Mouse (Mus musculus) stomach, postnatal 0 days (tissue): ENCODE data around the gene Ptprg. TPM values are rescaled to one million over a fixed set of nuclear protein-coding genes. Genes with fewer than 3 reads are reported as not detected.

Source experiments
- ATAC-seq: fragments of 200-750 bp; cut with Nextera tagmentation; 2 replicates; pipeline ENCODE4 v1.8.0; 2017; ENCODE audit not compliant: low FRiP score, low TSS enrichment
- DNase-seq: peaks from one replicate; pipeline ENCODE4 v3.0.0-alpha.2; 2016; ENCODE audit warnings: low spot score
- H3K27ac ChIP-seq: fragments of 300-500 bp; sonication (generic); replicated peaks from 2 replicates; pipeline ENCODE4 v1.5.1; 2014; ENCODE audit warnings: mild to moderate bottlenecking, control low read depth
- H3K27me3 ChIP-seq: fragments of 300-500 bp; sonication (generic); 2 replicates; pipeline ENCODE4 v1.6.1; 2014; ENCODE audit warnings: low read length; ENCODE audit not compliant: control insufficient read depth, insufficient read depth
- H3K36me3 ChIP-seq: fragments of 300-500 bp; sonication (generic); 2 replicates; pipeline ENCODE4 v1.6.1; 2014; ENCODE audit warnings: low read length, mixed read lengths; ENCODE audit not compliant: control insufficient read depth, insufficient read depth
- H3K4me1 ChIP-seq: fragments of 300-500 bp; sonication (generic); replicated peaks from 2 replicates; pipeline ENCODE4 v1.6.1; 2014; ENCODE audit warnings: antibody characterized with exemption; ENCODE audit not compliant: control insufficient read depth, insufficient read depth
- H3K4me2 ChIP-seq: fragments of 300-500 bp; sonication (generic); replicated peaks from 2 replicates; pipeline ENCODE4 v1.6.1; 2014; ENCODE audit warnings: low read depth, mild to moderate bottlenecking, control low read depth, moderate library complexity
- H3K4me3 ChIP-seq: fragments of 300-500 bp; sonication (generic); 2 replicates; pipeline ENCODE4 v1.5.1; 2014; ENCODE audit warnings: low read depth, low read length, control low read depth
- H3K9ac ChIP-seq: fragments of 300-500 bp; sonication (generic); 2 replicates; pipeline ENCODE4 v1.6.1; 2014; ENCODE audit warnings: mild to moderate bottlenecking, low read length, control low read depth, mixed read lengths
- H3K9me3 ChIP-seq: fragments of 300-500 bp; sonication (generic); 2 replicates; pipeline ENCODE4 v1.6.1; 2016; ENCODE audit warnings: low read length; ENCODE audit not compliant: control insufficient read depth
- CTCF ChIP-seq: IDR thresholded peaks from 2 replicates; pipeline ENCODE4 v1.5.1; 2016; ENCODE audit warnings: antibody characterized with exemption, low read depth, mild to moderate bottlenecking, moderate library complexity
- EP300 ChIP-seq: optimal IDR thresholded peaks from 2 replicates; pipeline ENCODE3; 2016; ENCODE audit warnings: antibody characterized with exemption
- WGBS: fragments of 180-500 bp; shearing (Covaris S2); extraction: QIAGEN DNeasy Blood & Tissue Kit; methylation state at CpG from one replicate; pipeline ENCODE4 v1.1.7; 2014; 5-methylcytosine and 5-hydroxymethylcytosine counted together
- polyA plus RNA-seq: library from polyadenylated mRNA; unstranded; fragments of >200 nt; fragmentation: Nextera tagmentation; extraction: Ambion mirVana; gene quantifications from 2 replicates; pipeline ENCODE4 v1.2.1, GENCODE M21; 2015

Ptprg gene
- polyA plus RNA-seq, 1 experiment from 2014 or later: 6.2 TPM

GRCm38 (mm10) chr14:11667762-11668161 lies 114.4 kb downstream of the Ptprg start:
- Histone ChIP-seq H3K27ac (no peak overlapping the region), H3K9ac (no peak overlapping the region), H3K36me3 (no peaks in the 10 kb centered on the region), H3K9me3 (no peaks in the 10 kb centered on the region), H3K4me1 (no peaks in the 10 kb centered on the region), H3K27me3 (no peaks in the 10 kb centered on the region), H3K4me3 (no peak overlapping the region), H3K4me2 (no peak overlapping the region)
- DNase-seq (no peak), ATAC-seq (no peak)
- 14% methylated on average over 3 of the region's 3 CpGs for WGBS
- no peak for TF ChIP-seq EP300

- 28% methylated on average over 6 of the region's 6 CpGs for WGBS
- Histone ChIP-seq H3K4me3 (no peak overlapping the region), H3K27ac (no peak overlapping the region), H3K36me3 (no peaks in the 10 kb centered on the region), H3K27me3 (no peaks in the 10 kb centered on the region), H3K9me3 (no peaks in the 10 kb centered on the region), H3K4me1 (no peaks in the 10 kb centered on the region), H3K4me2 (no peak overlapping the region), H3K9ac (no peak overlapping the region)
- no peak for TF ChIP-seq EP300
- TF ChIP-seq CTCF: no peak
- DNase-seq (no peak), ATAC-seq (no peak)
These were observed 117.5 kb downstream of the Ptprg start for GRCm38 (mm10) chr14:11670847-11671246.

- Histone ChIP-seq H3K36me3 (no peaks in the 10 kb centered on the region), H3K27ac (no peak overlapping the region), H3K4me2 (no peak overlapping the region), H3K9me3 (no peaks in the 10 kb centered on the region), H3K9ac (no peak overlapping the region), H3K4me1 (no peaks in the 10 kb centered on the region), H3K27me3 (no peaks in the 10 kb centered on the region), H3K4me3 (no peak overlapping the region)
- TF ChIP-seq EP300: no peak
- no peak for TF ChIP-seq CTCF
- DNase-seq (no peak), ATAC-seq (no peak)
- WGBS: 81% methylated on average over 3 of the region's 3 CpGs
These were observed 119.7 kb downstream of the Ptprg start for GRCm38 (mm10) chr14:11672981-11673547.

- TF ChIP-seq EP300 (no peak), CTCF (no peak)
- ATAC-seq: no peak
These were observed 124.9 kb downstream of the Ptprg start for GRCm38 (mm10) chr14:11678201-11678600.

GRCm38 (mm10) chr14:11679741-11680140 lies 126.4 kb downstream of the Ptprg start:
- no peak overlapping the region for H3K9ac ChIP-seq
- H3K36me3 ChIP-seq: no peaks in the 10 kb centered on the region
- no peak overlapping the region for H3K4me3 ChIP-seq
- no peaks in the 10 kb centered on the region for H3K9me3 ChIP-seq
- TF ChIP-seq CTCF (no peak), EP300 (no peak)
- no peaks in the 10 kb centered on the region for H3K27me3 ChIP-seq
- no peak for ATAC-seq
- WGBS: 75% methylated on average over 3 of the region's 3 CpGs
- 0 out of 2 replicates have a peak, but pooled peaks cover 6% of the 10 kb centered on the region for H3K4me1 ChIP-seq
- no peak overlapping the region for H3K4me2 ChIP-seq
- DNase-seq: no peak
- no peak overlapping the region for H3K27ac ChIP-seq

More at GRCm38 (mm10) chr14:11678201-11678600, 124.9 kb downstream of the Ptprg start:
- H3K9ac ChIP-seq: no peak overlapping the region
- H3K4me3 ChIP-seq: no peak overlapping the region
- DNase-seq: no peak
- H3K27me3 ChIP-seq: no peaks in the 10 kb centered on the region
- no peak overlapping the region for H3K4me2 ChIP-seq
- no peak overlapping the region for H3K27ac ChIP-seq
- no peaks in the 10 kb centered on the region for H3K9me3 ChIP-seq
- 59% methylated on average over 4 of the region's 4 CpGs for WGBS
- no peaks in the 10 kb centered on the region for H3K36me3 ChIP-seq
- 0 out of 2 replicates have a peak, but pooled peaks cover 2% of the 10 kb centered on the region for H3K4me1 ChIP-seq

GRCm38 (mm10) chr14:11680621-11681020 lies 127.3 kb downstream of the Ptprg start:
- no peak for ATAC-seq
- Histone ChIP-seq H3K36me3 (no peaks in the 10 kb centered on the region), H3K4me2 (no peak overlapping the region), H3K27me3 (no peaks in the 10 kb centered on the region), H3K4me1 (0 out of 2 replicates have a peak, but pooled peaks cover 6% of the 10 kb centered on the region), H3K9me3 (no peaks in the 10 kb centered on the region), H3K9ac (no peak overlapping the region), H3K27ac (no peak overlapping the region), H3K4me3 (no peak overlapping the region)
- WGBS: 87% methylated on average over 2 of the region's 2 CpGs
- TF ChIP-seq CTCF: no peak
- no peak for DNase-seq
